Mouse (Mus musculus): ENCODE measurements around the gene Tram2.
A peak's percentile ranks its signal among the peaks of the same experiment; 100 is the strongest.

The Tram2 gene

DNA sequence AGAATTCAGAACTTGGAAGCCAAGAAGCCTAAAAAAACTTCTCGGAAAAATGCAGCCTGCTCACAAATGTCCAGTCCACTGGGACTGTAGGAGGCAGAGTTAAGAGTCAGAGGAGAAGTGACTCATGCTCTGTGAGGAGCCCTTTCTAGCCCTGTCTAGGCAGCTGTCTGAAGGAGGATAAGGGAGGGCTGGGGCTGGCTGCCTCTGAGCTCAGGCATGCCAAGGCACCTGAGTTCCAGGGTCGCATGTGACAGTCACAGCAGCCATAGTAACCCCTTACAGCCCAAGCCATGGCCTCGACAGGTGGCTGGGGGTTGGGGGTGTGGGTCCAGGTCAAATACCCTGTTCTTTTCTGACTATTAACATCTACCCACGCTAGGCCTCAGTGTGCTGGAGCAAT is 70.1 kb downstream of the Tram2 start:
- DNase-seq, result no peak

DNA sequence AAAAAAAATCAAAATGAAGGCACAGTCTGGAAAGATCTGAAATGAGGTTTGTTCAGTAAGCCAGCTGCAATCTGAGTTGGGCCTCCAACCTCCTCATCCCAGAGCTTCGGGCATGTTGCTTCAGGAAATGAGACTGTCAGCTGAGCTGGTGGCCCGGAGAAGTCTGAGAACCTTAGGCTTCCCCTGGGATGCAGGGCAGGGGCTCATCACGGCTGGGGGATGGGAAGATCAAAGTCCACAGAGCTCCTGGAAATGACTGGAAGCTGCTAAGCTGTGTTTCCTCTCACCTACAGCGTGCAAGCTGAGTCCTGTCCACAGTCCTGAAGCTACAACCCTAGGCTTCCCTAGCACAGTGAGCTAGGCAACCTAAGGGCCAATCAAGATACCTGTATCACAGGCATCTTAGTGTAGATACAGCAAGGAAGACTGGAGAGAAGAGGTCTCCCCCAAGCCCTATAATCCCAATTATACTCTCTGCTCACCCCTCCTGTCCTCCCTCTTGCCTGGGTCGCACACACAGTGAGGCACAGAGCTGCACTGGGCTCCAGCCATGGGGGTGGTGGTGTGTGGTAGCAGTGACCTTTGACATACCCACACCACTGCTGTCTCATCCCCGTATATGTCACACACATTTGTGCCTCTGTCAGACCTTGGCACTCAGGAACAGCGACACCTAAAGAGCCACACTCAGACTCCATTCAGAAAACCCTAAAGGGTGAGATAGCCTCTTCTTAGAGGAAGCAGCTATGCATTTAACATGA is 70.9 kb downstream of the Tram2 start:
- no peak for DNase-seq

DNA sequence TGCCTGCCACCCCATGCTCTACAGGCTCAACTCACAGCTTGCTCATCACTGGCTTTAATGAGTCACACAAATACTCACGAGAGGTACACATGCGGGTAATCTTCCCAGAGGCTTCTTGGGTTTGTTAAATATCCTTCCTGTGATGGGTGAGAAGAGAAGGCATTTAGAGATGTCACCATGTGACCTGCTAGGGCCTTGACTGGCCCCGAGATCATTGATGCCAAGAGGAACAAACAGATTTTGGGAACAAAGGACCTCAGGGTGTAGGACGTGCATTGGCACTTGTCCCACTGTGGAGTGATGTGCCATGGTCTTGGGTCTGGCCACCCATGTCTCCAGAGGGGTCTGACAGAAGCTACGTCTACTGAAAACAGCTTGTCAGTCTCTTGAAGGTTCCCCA is 72.3 kb downstream of the Tram2 start:
- no peak for DNase-seq

DNA sequence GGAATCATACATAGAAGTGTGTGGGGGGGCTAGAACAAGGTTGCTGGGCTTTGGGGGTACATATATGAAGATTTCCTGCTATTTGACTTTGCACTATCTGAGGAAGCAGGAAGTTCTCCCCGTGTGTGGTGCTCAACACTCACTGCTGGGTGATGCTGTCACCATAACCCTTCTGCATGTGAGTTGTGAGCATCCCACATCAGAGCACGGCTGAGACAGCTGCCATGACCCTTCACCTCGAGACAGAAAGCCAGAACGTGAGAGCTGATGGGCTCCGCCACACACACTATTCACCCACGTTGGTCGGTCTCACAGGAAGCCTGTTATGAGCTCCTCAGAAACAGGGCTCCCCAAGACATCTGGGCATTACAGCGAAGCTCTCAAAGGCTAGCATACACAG is 74.4 kb downstream of the Tram2 start:
- peak in 1 of 2 experiments; percentile 31 for DNase-seq

DNA sequence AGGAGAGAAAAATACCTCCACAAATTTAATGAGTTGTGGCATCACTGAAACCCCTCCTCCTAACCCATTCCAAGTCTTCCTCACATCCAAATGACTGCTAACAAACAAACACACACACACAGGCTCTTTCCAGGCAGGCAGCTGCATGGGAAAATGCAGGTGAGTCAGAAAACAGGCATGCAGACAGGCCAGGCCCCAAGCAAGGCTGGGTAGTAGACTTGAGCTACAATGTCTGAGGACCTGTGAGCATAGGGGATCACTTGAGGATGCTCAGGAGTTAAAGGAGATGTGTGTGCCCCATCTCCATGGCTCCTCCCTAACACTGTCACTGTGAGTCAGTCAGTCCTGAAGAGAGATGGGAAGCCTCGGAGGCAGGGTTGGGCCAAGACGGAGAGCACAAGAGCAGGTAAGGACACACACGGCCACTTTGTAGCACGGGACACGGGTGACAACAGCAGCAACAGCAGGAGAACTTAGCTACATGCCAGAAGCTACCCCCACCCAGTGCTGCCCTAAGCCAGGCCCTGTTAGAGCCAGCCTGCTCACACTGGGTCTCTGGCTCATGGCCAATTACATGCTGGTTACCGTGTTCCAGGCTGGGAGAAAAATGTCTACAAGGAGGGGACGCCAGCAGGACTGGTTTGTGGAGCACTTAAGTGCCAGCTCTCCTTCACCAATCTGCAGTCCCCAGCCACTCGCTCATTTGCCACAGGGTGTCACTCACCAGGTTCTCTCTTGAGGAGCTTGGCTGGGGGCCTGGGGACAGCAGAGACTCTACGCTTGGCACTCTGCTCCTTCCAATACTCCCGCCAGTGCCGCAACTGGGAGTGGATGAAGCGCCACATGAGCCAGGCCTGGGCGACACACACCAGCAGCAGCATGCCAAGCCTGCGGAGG is 76.5 kb downstream of the Tram2 start:
- no peak for DNase-seq

DNA sequence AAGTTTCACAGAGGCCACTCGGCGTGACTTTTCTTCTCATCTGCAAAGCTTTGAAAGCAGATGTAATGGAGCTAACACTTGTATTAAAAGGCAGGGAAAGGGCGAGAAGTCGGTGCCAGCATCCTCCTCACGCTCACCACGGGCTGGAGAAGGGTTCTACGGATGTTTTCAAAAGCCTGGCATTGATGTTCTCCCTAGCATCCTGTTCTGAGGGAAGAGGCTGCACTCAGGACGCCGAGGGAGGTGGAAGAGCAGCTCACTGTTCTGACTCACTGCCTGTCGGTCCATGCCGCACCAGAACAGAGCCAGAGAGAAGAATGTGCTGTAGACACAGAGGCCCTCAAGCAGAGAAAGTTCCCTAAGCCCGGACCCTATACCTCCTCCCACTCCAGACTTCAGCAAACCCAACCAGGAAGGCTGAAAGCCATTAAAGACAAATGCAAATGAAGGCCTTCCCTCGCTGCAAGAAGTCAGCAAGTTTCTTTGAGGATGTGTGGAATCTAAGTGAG is 81.1 kb downstream of the Tram2 start:
- DNase-seq, result no peak

DNA sequence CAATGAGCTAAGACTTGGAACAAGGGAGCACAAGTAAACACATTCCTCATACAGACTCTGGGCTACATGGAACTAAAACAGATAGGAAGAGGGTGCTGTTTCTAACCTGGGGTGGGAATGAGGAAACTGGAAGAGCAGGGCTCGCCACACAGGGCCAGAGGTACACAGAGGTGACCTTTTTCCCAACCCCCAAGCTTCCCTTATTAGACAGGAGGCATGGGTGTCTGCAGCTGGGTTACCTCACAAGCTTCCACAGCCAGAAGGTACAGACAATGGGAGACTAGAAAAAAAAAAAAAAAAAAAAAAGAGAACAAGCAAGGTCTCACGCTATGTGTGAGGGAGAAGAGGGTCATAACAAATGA is 81.7 kb downstream of the Tram2 start:
- no peak for DNase-seq

DNA sequence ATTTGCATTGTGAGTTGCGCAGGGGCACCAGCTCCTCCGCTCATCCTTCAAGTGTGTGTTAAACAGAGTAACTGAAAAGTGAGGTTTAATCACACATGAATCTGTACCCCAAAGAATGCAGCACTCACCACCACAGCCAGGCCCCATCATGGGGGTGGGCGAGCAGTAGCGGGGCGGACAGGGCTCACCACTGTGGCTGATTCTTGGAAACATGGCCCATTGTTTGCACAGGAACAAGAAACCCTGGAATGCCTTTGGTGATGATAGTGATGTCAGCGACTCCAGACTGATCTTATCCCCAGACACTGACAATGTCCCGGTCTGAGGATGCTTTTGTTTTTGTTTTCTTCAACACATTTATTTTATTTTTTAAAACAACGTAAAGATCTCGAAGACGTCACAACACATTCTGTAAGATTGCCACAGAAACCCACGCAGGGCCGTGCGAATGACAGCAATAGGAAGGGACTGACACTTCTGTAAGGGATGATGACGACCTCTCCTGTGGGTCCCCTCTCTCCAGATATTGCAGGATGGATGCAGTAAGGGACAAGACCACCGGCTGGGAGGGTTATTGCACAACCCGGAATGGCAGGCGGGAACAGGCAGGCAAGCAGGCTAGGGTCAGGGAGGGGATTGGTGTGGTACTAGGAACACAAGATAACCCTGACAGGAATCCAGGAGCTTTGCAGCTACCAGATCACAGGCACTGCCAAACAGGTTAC is 82.3 kb downstream of the Tram2 start:
- DNase-seq, result no peak

DNA sequence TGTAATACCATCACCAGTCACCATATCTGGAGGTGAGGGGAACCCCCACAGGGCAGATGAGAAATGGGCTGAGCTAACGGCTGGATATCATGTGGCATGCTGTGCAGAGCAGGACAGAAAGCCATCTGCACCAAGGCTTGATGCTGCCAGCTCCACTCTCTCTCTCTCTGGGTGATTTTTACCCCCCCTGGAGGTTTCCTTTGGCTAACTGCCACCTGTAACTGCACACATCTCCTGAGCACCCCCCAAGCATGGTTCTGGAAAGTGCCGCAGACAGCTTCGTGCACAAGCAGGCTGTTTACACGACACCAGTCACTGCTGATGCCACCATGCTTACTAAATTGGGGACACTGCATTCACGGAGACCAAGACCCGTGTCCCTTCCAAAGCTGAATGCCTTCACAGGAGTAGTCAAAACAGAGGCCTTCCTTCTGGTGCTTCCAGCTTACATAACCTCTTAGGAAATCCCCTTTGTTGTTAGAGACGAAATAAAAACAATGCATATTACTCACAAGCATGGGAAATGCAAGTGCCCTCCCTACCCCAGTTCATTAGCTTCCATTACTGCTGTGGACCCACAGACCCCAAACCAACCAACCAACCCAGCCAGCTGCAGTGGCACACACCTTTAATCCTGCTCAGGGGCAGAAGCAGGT is 83.6 kb downstream of the Tram2 start:
- DNase-seq, result peak; percentile 24 to 58

DNA sequence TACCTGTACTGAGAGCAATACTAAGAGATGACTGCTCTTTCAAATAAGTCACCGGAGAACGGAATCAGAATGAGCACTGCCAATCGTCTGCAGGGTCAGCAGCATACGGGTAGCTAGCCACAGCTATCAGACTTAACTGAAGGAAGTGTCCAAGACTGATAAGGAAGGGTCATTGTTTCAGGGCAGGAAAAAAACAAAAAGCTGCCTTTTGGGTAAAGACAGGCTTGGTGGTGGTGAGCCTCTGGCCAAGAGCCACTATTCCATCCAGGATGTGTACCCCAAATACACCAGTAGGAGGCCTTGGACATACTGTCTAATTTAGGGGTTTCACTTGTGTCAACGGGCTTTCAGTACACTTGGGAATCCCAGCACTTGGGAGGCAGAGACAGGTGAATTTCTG is 84.7 kb downstream of the Tram2 start:
- DNase-seq, result no peak

DNA sequence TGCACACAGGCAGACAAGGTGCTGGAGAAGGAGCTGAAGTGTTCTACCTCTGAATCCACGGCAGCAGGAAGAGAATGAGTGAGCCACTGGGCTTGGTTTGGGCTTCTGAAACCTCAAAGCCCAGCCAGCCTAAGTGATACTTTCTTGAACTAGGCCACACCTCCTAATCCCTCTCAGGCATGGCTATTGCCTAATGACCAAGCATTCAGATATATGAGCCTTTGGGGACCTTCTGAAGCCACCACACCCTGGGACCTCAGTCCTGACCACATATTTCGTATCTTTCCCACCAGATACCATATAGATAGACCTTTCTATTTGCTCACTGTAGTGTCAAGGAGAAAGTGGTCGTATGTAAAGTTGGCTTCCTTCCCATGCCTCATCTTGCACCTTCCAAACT is 85.3 kb downstream of the Tram2 start:
- no peak for DNase-seq

DNA sequence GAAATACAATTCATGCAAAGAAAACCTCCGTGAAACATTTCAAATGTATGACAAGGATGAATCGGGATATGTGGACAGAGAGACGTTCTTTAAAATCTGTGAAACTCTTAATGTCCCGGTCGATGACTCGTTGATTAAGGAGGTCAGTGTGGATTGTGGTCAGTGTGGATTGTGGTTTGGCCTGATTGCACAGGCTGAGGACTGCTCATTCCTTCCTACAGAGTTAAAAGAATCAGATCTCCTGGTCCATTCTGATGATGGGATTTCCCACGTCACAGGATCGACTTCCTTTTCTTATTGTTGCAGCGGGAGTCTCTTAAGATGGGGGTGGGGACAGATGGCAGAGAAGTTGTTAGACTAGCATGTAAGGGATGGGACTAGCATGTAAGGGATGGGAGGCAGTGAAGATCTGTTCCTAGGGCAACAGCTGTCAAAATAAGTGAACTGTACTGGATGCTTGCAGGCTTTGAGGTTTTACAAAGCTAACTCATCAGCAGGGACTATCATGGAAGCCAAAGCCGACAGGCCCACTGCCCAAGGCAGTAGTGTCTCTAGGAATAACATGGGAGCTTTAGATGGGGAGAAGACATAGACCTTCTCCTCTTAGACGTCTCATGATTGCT is 89.5 kb downstream of the Tram2 start:
- DNase-seq, result no peak

DNA sequence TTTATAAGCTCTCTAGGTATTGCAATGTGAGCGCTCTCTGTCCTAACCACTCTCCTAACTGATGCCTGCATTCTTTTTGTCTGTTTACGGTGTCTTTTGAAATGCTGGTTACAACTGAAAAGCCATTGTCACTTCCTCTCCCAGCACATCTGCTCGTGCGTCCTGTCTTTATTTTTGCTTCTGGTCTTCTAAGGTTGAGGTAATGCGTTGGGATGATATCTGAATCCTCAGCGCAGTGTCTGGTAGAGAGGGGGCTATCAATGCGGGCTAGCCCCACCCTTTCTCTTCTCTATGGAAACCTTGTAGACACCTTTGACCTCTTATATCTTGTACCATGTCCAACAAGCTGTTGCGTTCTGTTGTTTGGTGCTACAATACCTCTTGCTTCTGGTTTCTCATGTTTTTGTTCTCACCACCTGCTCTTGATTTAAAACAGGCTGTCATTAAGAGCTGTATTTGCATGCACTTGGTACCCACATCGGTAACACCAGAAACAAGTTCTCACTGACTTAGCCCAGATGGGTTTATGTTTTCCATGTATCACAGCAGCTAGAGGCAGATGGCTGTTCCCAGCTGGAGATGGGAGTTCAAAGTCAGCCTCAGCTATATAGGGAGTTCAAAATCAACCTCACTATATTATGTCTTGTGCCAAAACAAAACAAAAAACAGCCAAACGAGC is 92.5 kb downstream of the Tram2 start:
- DNase-seq, result peak in 1 of 2 experiments; percentile 32

DNA sequence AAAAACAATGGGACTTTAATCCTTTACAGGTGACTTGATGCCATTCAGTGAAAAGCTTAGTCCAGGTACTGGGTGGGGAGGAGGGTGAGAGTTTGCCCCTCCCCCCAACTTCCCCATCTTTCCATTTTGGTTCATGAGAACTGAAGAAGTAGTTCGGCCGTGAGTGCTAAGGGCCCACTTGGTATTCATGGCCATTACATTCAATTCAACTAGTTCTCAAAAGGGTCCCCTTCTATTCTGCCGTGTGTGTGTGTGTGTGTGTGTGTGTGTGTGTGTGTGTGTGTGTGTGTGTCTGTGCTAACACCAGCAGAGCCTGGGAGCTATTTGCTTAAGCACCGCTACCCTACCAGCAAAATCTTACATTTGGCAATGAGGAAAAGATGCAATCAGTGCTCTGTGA is 94.4 kb downstream of the Tram2 start:
- DNase-seq, result no peak

DNA sequence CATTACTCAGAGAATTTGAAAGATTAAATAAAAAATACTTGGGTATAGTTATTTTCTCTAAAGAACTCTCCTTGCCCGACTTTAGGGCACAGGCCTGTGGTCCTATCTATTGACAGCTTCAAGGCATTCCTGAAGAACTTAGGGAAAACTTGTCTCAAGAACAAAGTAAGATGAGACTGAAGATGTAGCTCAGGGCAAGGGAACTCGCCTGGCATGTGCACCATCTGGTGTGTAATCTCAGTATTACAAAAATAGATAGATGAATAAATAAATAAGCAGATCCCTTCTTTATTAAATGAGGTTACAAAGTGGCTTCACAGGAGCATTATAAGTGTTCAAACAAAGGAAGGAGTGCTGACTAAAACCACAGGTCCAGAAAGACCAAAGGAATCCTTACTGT is 94.9 kb downstream of the Tram2 start:
- no peak for DNase-seq

DNA sequence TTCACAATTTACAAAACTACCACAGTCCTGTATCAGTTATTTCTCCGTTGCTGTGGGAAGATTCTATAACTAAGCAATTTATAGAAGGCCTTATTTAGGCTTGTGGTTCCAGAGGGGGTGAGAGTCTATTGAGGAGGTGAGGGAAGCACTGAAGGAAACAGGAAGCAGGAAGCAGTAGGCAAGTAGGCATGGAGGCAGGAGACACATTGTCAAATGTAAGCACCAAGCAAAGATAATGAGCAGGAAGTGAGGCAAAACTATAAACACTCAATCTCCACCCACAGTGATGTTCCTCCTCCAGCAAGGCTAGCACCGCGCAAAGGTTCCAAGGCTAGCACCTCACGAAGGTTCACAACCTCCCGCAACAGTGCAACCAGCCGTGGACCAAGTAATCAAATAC is 97.3 kb downstream of the Tram2 start:
- no peak for DNase-seq

DNA sequence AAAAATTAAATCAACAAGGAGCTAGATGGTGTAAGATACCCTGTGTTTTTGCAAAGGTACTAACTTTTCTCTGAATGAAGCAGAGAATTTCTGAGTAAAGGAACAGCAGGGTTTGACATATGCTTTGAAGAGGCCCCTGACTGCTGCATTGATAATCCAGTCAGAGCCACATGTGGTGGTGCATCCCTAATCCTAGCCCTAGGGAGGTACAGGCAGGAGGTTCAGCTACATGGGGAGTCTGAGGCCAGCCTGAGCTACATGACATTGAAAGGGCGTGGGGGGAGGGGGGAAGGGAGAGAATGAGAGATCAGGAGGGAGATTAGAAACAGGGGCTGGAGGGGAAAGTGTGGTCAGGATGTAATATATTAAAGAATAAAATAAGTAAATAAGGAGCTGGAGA is 98.5 kb downstream of the Tram2 start:
- DNase-seq, result no peak

DNA sequence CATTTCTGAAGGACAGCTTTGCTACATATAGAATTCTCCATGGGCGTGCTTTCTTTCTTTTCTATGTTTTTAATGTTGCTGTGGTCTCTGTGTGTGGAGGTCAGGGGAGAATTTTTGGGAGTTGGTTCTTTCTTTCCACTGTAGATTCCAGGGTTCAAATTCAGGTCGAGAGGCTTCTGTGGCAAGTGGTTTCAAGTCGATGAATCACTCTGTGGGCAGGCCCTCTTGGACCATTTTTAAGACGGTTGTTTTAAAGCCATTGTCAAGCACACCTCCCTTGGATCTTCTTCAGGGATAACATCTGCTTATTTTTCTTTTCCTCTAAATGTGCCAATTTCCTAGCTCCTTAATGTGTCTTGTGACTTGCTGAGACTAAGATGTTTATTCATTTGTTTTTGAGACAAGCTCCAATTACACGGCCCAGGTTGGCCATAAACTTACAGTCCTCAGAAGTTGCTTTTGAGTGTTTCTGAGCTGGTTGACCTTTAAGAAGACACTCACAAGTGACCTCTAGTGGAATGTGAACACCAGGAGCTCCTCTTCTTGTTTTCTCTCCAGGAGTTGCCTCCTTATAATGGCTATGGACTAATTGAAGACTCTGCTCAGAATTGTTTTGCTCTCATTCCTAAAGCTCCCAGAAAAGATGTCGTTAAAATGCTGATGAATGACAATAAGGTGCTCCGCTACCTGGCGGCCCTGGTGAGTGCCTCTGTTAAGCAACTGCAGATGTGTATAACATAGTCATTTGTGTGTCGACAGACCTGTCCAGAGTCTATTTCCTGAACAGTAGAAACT is 104.5 kb downstream of the Tram2 start:
- no peak for DNase-seq

DNA sequence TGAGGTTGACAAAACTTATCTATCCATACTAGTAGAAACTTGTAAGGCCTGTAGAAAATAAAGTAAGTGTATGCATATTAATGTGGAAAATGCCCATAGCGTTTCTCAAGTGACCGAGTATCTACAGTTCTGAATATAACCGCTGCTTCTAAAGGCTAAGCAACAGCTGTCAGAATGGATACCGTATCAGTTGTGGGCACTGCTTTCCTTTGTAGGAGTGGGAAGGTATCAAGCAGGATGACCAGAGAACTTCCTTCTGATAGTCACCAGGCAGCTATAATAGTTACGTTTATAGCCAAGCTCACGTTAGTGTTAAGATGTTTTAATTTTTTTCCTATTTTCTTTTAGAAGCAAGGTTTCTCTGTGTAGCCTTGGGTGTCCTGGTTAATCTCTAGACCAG is 105.6 kb downstream of the Tram2 start:
- DNase-seq, result no peak

DNA sequence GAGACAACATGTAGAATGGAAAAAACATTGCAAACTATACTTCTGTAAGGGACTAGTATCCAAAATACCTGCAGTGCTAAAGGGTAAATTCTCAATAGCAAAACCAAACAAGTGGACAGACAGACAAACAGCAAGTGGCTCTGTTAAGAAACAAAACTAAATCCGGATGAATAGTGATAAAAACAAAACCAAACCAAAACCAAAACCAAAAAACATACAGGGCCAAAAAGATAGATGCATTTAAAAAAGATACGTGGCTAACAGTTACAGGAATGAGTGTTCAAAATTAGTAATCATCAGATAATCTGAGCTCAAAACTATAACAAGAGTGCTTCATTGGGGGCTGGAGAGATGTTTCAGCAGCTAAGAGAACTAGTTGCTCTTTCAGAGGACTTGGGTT is 109.4 kb downstream of the Tram2 start:
- DNase-seq, result no peak

DNA sequence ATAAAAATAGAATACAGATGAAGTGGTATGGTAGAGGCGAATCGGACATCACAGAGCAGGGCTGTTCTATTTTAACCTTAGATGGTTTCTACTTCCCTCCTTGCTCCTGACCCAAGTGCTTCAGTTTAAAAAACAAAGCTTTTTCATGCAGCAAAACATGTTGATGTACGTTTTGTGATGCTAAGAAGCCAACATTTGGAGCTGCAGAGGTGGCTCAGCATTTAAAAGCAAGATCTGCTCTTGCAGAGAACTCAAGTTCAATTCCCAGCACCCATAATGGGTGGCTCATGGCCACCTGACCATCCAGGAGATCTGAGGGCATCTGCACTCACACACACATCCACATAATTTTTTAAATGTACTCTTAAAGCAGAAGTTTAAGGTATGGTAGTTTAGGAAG is 124.2 kb downstream of the Tram2 start:
- DNase-seq, result no peak
